Mouse (Mus musculus) lung, postnatal 14 days (tissue): ENCODE measurements around the gene Adprhl1.
A peak's percentile ranks its signal among the peaks of the same experiment; 100 is the strongest.

ENCODE experiments used
- DNase-seq: peaks from one replicate; pipeline ENCODE4 v3.0.0; 2021

Adprhl1 gene

GRCm38 (mm10) chr8:13190235-13190634 is 63.7 kb downstream of the Adprhl1 start:
- DNase-seq, result peak; percentile 57

GRCm38 (mm10) chr8:13188857-13189256 is 65.1 kb downstream of the Adprhl1 start:
- no peak for DNase-seq

GRCm38 (mm10) chr8:13188052-13188555 is 65.9 kb downstream of the Adprhl1 start:
- DNase-seq, result no peak

GRCm38 (mm10) chr8:13187638-13188037 is 66.3 kb downstream of the Adprhl1 start:
- no peak for DNase-seq

- no peak for DNase-seq
Observed at GRCm38 (mm10) chr8:13187229-13187628, 66.7 kb downstream of the Adprhl1 start.

GRCm38 (mm10) chr8:13186819-13187218 is 67.1 kb downstream of the Adprhl1 start:
- DNase-seq, result no peak

- DNase-seq, result no peak
Observed at GRCm38 (mm10) chr8:13181691-13181976, 72.3 kb downstream of the Adprhl1 start.

GRCm38 (mm10) chr8:13180911-13181690 is 72.9 kb downstream of the Adprhl1 start:
- DNase-seq, result no peak

- DNase-seq, result no peak
Observed at GRCm38 (mm10) chr8:13180408-13180807, 73.6 kb downstream of the Adprhl1 start.

- no peak for DNase-seq
Observed at GRCm38 (mm10) chr8:13179948-13180347, 74.0 kb downstream of the Adprhl1 start.

- DNase-seq, result no peak
Observed at GRCm38 (mm10) chr8:13179482-13179881, 74.5 kb downstream of the Adprhl1 start.

- DNase-seq, result no peak
Observed at GRCm38 (mm10) chr8:13178137-13178536, 75.8 kb downstream of the Adprhl1 start.

- DNase-seq, result no peak
Observed at GRCm38 (mm10) chr8:13177173-13177852, 76.6 kb downstream of the Adprhl1 start.

- DNase-seq, result no peak
Observed at GRCm38 (mm10) chr8:13175650-13176049, 78.3 kb downstream of the Adprhl1 start.

- no peak for DNase-seq
Observed at GRCm38 (mm10) chr8:13174811-13175210, 79.2 kb downstream of the Adprhl1 start.

- no peak for DNase-seq
Observed at GRCm38 (mm10) chr8:13174305-13174704, 79.7 kb downstream of the Adprhl1 start.
